Mouse (Mus musculus) embryonic facial prominence, embryonic 15.5 days (tissue): ENCODE measurements around the gene Rtn4ip1. TPM values are rescaled to one million over a fixed set of nuclear protein-coding genes. Genes with fewer than 3 reads are reported as not detected.
A peak's percentile ranks its signal among the peaks of the same experiment; 100 is the strongest.

ENCODE experiments used
- ATAC-seq: fragments of 200-750 bp; cut with Nextera tagmentation; 2 replicates; pipeline ENCODE4 v1.8.0; 2017; ENCODE audit warnings: low read depth, moderate TSS enrichment; ENCODE audit not compliant: insufficient number of reproducible peaks, low FRiP score, low TSS enrichment
- H3K27ac ChIP-seq: fragments of 300-500 bp; sonication (generic); replicated peaks from 2 replicates; pipeline ENCODE4 v1.5.1; 2015; ENCODE audit warnings: mild to moderate bottlenecking, inconsistent platforms
- H3K27me3 ChIP-seq: fragments of 300-500 bp; sonication (generic); 2 replicates; pipeline ENCODE4 v1.6.1; 2015; ENCODE audit warnings: inconsistent platforms
- H3K36me3 ChIP-seq: fragments of 300-500 bp; sonication (generic); 2 replicates; pipeline ENCODE4 v1.6.1; 2015; ENCODE audit warnings: mild to moderate bottlenecking, inconsistent platforms
- H3K4me1 ChIP-seq: fragments of 300-500 bp; sonication (generic); 2 replicates; pipeline ENCODE4 v1.6.1; 2015; ENCODE audit warnings: inconsistent platforms
- H3K4me2 ChIP-seq: fragments of 300-500 bp; sonication (generic); replicated peaks from 2 replicates; pipeline ENCODE4 v1.6.1; 2015; ENCODE audit warnings: mild to moderate bottlenecking, inconsistent platforms
- H3K4me3 ChIP-seq: fragments of 300-500 bp; sonication (generic); replicated peaks from 2 replicates; pipeline ENCODE4 v1.5.1; 2015; ENCODE audit warnings: mild to moderate bottlenecking, inconsistent platforms
- H3K9ac ChIP-seq: fragments of 300-500 bp; sonication (generic); 2 replicates; pipeline ENCODE4 v1.6.1; 2015; ENCODE audit warnings: inconsistent platforms
- H3K9me3 ChIP-seq: fragments of 300-500 bp; sonication (generic); replicated peaks from 2 replicates; pipeline ENCODE4 v1.6.1; 2016; ENCODE audit warnings: inconsistent platforms
- WGBS: fragments of 180-500 bp; shearing (Covaris S2); methylation state at CpG from one replicate; pipeline ENCODE4 v1.1.7; 2015; 5-methylcytosine and 5-hydroxymethylcytosine counted together
- polyA plus RNA-seq: library from polyadenylated mRNA; unstranded; fragments of >200 nt; fragmentation: Nextera tagmentation; extraction: Ambion mirVana; gene quantifications from 2 replicates; pipeline ENCODE4 v1.2.1, GENCODE M21; 2015

Gene Rtn4ip1
- polyA plus RNA-seq = 11.6 and 13.1 TPM in 2 replicates

DNA sequence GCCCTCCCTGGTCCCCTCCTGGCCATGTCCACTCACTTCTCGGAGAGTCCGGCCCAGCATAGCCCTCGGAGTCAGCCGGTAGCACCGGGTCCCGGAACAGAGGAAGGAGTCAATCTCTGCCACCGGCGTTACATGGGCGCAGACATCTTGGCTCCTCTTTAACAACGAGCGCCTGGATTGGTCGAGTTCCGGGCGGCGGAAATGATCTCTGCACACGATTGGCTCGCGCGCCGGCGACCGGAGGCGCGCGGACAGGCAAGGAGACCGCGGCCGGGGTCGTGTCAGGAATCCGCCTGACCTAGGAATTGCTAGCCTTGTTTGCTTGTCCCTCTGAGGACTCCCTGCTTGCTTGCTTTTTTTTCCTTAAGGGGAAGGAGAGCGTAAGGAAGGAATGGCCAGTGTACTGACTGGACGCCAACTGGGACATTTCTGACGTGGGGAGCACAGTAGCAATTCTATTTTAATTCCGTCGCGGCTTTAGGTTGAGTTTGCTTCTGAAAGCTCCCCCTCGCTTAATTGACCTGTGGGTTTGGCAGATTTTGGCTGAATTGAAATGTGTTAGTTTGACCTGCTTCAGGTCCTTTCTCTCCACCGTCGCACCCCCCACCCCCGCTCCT, at the start of gene Rtn4ip1, which contains the start of gene Qrsl1:
Gene Rtn4ip1, plus strand, starts transcription at position 230 of the 617 bp plus-strand sequence.
Gene Qrsl1, minus strand, starts transcription at position 168 of the 617 bp plus-strand sequence.
- Histone ChIP-seq H3K36me3 (no peaks in the 10 kb centered on the region), H3K4me3 (peak within 1 kb of the TSS; percentile 80), H3K4me2 (peak within 1 kb of the TSS; percentile 61), H3K9me3 (no peaks in the 10 kb centered on the region), H3K27me3 (no peaks in the 10 kb centered on the region), H3K4me1 (peaks cover 8% of the 10 kb centered on the region; the same call in 1 of the 2 replicates), H3K9ac (peak within 1 kb of the TSS; percentile 49), H3K27ac (peak within 1 kb of the TSS; percentile 56)
- under 1% methylated on average over 40 of the region's 40 CpGs for WGBS
- ATAC-seq = peak; percentile 97

- H3K4me3 ChIP-seq = no peak overlapping the region
- no peaks in the 10 kb centered on the region for H3K9me3 ChIP-seq
- H3K4me1 ChIP-seq = no peaks in the 10 kb centered on the region
- 79% methylated on average over 5 of the region's 5 CpGs for WGBS
- no peak for ATAC-seq
- H3K27me3 ChIP-seq = no peaks in the 10 kb centered on the region
- H3K9ac ChIP-seq = no peak overlapping the region
- H3K4me2 ChIP-seq = no peak overlapping the region
- no peaks in the 10 kb centered on the region for H3K36me3 ChIP-seq
- H3K27ac ChIP-seq = no peak overlapping the region
Measured at GRCm38 (mm10) chr10:43851898-43852297, 49.7 kb upstream of the Rtn4ip1 start.

DNA sequence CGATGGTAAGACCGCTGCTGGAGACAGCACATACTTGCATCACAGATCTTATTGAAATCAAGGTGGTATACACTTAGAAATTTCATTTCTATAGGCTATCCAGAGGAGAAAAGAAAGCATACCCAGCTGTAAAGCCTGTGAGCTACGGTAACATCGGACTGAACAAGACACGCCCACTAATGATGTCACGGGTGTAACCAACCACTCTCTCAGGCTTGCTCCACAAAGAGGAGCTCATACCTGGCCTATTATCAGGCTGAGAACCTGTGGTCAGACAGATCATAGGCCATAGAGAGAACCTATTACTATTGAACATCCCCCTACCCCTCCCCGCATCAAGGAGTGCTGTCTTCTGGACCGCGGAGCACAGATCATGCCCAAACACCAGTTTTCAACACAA, 45.7 kb upstream of the Rtn4ip1 start:
- Histone ChIP-seq H3K4me3 (no peak overlapping the region), H3K27me3 (no peaks in the 10 kb centered on the region), H3K4me2 (no peak overlapping the region), H3K27ac (no peak overlapping the region), H3K4me1 (no peaks in the 10 kb centered on the region), H3K9me3 (no peaks in the 10 kb centered on the region), H3K9ac (no peak overlapping the region), H3K36me3 (no peaks in the 10 kb centered on the region)
- ATAC-seq = no peak
- 88% methylated on average over 9 of the region's 9 CpGs for WGBS

GRCm38 (mm10) chr10:43856351-43856750, 45.3 kb upstream of the Rtn4ip1 start:
- Histone ChIP-seq H3K27me3 (no peaks in the 10 kb centered on the region), H3K4me1 (no peaks in the 10 kb centered on the region), H3K27ac (no peak overlapping the region), H3K9me3 (no peaks in the 10 kb centered on the region), H3K4me3 (no peak overlapping the region), H3K36me3 (no peaks in the 10 kb centered on the region), H3K4me2 (no peak overlapping the region), H3K9ac (no peak overlapping the region)
- 90% methylated on average over 3 of the region's 3 CpGs for WGBS
- ATAC-seq = no peak

DNA sequence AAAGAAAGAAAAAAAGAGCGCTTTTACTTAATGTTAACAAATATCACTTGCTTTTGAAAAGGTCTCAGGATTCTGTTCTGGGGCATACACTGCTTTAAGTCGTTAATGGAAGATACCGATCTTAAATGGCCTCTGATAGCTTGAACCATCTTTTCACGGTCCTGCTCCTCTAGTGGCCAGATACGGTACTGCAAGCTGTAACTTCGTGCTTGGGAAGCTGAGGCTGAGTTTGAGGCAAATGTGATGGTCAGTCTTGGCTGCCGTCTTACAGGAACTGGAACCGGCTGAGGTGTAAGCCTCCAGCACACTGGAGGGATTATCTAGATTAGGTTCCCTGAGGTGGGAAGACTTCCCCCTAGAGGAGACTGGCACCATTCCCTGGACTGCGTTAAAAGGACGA, 30.9 kb upstream of the Rtn4ip1 start:
- no peaks in the 10 kb centered on the region for H3K4me1 ChIP-seq
- 66% methylated on average over 10 of the region's 10 CpGs for WGBS
- H3K4me2 ChIP-seq = no peak overlapping the region
- H3K9me3 ChIP-seq = no peaks in the 10 kb centered on the region
- H3K36me3 ChIP-seq = no peaks in the 10 kb centered on the region
- H3K27ac ChIP-seq = no peak overlapping the region
- no peak overlapping the region for H3K4me3 ChIP-seq
- H3K27me3 ChIP-seq = no peaks in the 10 kb centered on the region
- ATAC-seq = no peak
- no peak overlapping the region for H3K9ac ChIP-seq

GRCm38 (mm10) chr10:43871458-43871857, 30.1 kb upstream of the Rtn4ip1 start:
- WGBS = 89% methylated on average over 1 of the region's 1 CpGs
- no peak for ATAC-seq
- no peak overlapping the region for H3K4me3 ChIP-seq

DNA sequence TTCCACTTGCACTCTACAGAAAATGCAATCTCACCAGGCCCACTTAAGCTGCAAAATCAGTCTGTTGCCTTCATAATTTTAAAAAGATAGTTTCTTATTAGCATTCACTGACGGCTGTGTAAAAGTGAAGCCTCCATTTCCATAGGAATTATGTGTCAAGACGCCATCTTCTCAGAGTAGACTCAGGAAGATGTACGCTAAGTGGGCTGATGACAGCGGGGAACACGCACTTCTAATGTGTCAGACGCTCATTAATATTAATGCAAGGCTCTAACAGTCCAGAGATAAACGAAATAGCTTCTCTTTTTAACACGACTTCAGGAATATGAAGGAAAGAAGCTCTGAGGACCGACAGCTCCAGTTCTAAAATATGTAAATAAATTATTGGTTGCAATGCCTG, 13.9 kb upstream of the Rtn4ip1 start:
- H3K9me3 ChIP-seq = no peaks in the 10 kb centered on the region

More at GRCm38 (mm10) chr10:43871458-43871857, 30.1 kb upstream of the Rtn4ip1 start:
- H3K4me2 ChIP-seq = no peak overlapping the region
- H3K27me3 ChIP-seq = no peaks in the 10 kb centered on the region
- H3K9me3 ChIP-seq = no peaks in the 10 kb centered on the region
- H3K36me3 ChIP-seq = 0 out of 2 replicates have a peak, but pooled peaks cover 2% of the 10 kb centered on the region
- H3K9ac ChIP-seq = no peak overlapping the region
- no peaks in the 10 kb centered on the region for H3K4me1 ChIP-seq
- H3K27ac ChIP-seq = no peak overlapping the region

GRCm38 (mm10) chr10:43888976-43889375, 12.6 kb upstream of the Rtn4ip1 start:
- no peak overlapping the region for H3K9ac ChIP-seq
- peaks cover 30% of the 10 kb centered on the region; the same call in 1 of the 2 replicates for H3K36me3 ChIP-seq
- H3K9me3 ChIP-seq = no peaks in the 10 kb centered on the region
- H3K27me3 ChIP-seq = no peaks in the 10 kb centered on the region
- no peak overlapping the region for H3K4me3 ChIP-seq
- H3K4me2 ChIP-seq = no peak overlapping the region
- ATAC-seq = no peak
- WGBS = 92% methylated on average over 16 of the region's 16 CpGs
- no peaks in the 10 kb centered on the region for H3K4me1 ChIP-seq
- H3K27ac ChIP-seq = no peak overlapping the region

More for the DNA sequence above, 13.9 kb upstream of the Rtn4ip1 start:
- no peaks in the 10 kb centered on the region for H3K4me1 ChIP-seq
- no peak overlapping the region for H3K9ac ChIP-seq
- H3K36me3 ChIP-seq = peaks cover 22% of the 10 kb centered on the region; the same call in 1 of the 2 replicates
- no peak for ATAC-seq
- no peak overlapping the region for H3K4me3 ChIP-seq
- H3K27me3 ChIP-seq = no peaks in the 10 kb centered on the region
- H3K4me2 ChIP-seq = no peak overlapping the region
- H3K27ac ChIP-seq = no peak overlapping the region
- 92% methylated on average over 9 of the region's 9 CpGs for WGBS

DNA sequence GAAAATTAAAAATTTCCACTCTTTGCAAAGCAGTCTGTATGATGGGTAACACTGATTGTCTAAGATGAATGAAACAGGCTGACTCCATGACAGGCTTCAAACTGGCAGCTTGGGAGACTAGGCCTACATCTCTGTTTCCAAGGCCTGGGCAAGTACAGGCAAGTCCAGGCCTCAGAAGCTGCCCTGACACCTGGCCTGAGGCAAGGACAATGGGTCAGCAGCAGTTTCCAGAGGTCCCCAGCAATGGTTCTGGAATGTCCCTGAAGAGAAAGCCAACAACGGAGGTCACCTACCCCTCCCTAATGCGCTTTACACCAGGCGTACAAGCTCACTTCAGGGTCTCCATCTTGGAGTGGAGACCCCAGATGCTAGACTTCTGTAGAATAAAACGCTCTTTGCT, 8.6 kb upstream of the Rtn4ip1 start:
- no peak overlapping the region for H3K4me2 ChIP-seq
- no peak overlapping the region for H3K4me3 ChIP-seq
- no peak overlapping the region for H3K27ac ChIP-seq
- 93% methylated on average over 4 of the region's 4 CpGs for WGBS
- ATAC-seq = no peak
- peaks cover 20% of the 10 kb centered on the region; the same call in 1 of the 2 replicates for H3K36me3 ChIP-seq
- no peaks in the 10 kb centered on the region for H3K9me3 ChIP-seq
- H3K9ac ChIP-seq = no peak overlapping the region
- H3K27me3 ChIP-seq = no peaks in the 10 kb centered on the region
- H3K4me1 ChIP-seq = no peaks in the 10 kb centered on the region

DNA sequence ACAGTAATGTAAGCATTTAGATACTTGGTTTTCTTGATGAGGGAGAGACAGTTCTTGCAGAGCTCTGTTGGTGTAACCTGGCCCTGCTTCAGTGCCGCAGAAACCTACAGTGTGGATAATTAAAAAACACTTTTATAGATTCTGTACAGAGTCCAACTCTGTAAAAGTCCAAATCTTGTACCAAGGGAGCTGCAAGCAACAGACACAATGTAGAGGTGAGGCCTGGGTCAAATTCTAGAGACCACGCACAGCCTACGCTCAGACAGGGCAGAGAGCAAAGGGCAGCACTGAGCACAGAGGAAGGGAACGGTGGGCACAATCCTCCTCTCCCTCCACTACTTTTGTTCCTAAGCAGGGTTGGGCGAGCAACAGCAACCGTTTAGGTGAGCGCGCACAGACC, 5.5 kb upstream of the Rtn4ip1 start:
- H3K4me2 ChIP-seq = no peak overlapping the region
- no peak overlapping the region for H3K4me3 ChIP-seq
- no peak overlapping the region for H3K9ac ChIP-seq
- H3K27ac ChIP-seq = no peak overlapping the region
- no peak for ATAC-seq
- H3K36me3 ChIP-seq = 0 out of 2 replicates have a peak, but pooled peaks cover 14% of the 10 kb centered on the region
- H3K27me3 ChIP-seq = no peaks in the 10 kb centered on the region
- H3K4me1 ChIP-seq = no peaks in the 10 kb centered on the region
- WGBS = 88% methylated on average over 8 of the region's 8 CpGs
- no peaks in the 10 kb centered on the region for H3K9me3 ChIP-seq

- WGBS = 89% methylated on average over 7 of the region's 7 CpGs
- no peak overlapping the region for H3K9ac ChIP-seq
Measured at GRCm38 (mm10) chr10:43898276-43898675, 3.3 kb upstream of the Rtn4ip1 start.

More at GRCm38 (mm10) chr10:43898276-43898675, 3.3 kb upstream of the Rtn4ip1 start:
- no peak overlapping the region for H3K27ac ChIP-seq
- peaks cover 8% of the 10 kb centered on the region; the same call in 1 of the 2 replicates for H3K4me1 ChIP-seq
- H3K4me2 ChIP-seq = no peak overlapping the region
- no peaks in the 10 kb centered on the region for H3K27me3 ChIP-seq
- 0 out of 2 replicates have a peak, but pooled peaks cover 6% of the 10 kb centered on the region for H3K36me3 ChIP-seq
- no peak for ATAC-seq
- H3K4me3 ChIP-seq = no peak overlapping the region
- H3K9me3 ChIP-seq = no peaks in the 10 kb centered on the region
